Mouse (Mus musculus) embryonic fibroblast, embryonic 13.5 days (primary cell): ENCODE data around the gene Olfr374.
"Not testable (repeated sequence)": the region's sequence is repeated elsewhere in the genome, so short reads cannot be mapped to it uniquely, and the experiment has no call there.

Experiments
- CTCF ChIP-seq: IDR thresholded peaks from 2 replicates; pipeline ENCODE4 v1.5.1; 2011; ENCODE audit warnings: mild to moderate bottlenecking, control low read depth, low read length, moderate library complexity, borderline replicate concordance; ENCODE audit not compliant: insufficient read depth
- POLR2A ChIP-seq: IDR thresholded peaks from 2 replicates; pipeline ENCODE4 v1.6.1; 2011; ENCODE audit warnings: low read depth, mild to moderate bottlenecking, control low read depth, low read length, moderate library complexity

- not testable (repeated sequence) for TF ChIP-seq CTCF, POLR2A
These were observed 49.2 kb upstream of the Olfr374 start for GRCm38 (mm10) chr8:72057643-72058042.
